Mouse (Mus musculus): Measurements from ENCODE around the gene Rabep2. TPM values are rescaled to one million over a fixed set of nuclear protein-coding genes. Genes with fewer than 3 reads are reported as not detected.
"Not testable (repeated sequence)": the region's sequence is repeated elsewhere in the genome, so short reads cannot be mapped to it uniquely, and the experiment has no call there.

Rabep2 gene
- 10 to 100 TPM; 42.2 to 43.2 TPM for total RNA-seq (2021)
- long read RNA-seq, experiment 1, partial matches to known transcripts: 1 of 6 reads
- long read RNA-seq, experiment 1, other reads (novel, unspliced or antisense): 4 of 6 reads
- long read RNA-seq, experiment 2, partial matches to known transcripts: 7 of 14 reads
- long read RNA-seq, experiment 2, other reads (novel, unspliced or antisense): 6 of 14 reads

- peak; percentile 97 to 98 for DNase-seq (ENCODE audit: low spot score in 2 of 2)
Observed at GRCm38 (mm10) chr7:126428631-126429502, at the start of gene Rabep2. Rabep2 (plus strand) TSS chr7:126428759.

DNA sequence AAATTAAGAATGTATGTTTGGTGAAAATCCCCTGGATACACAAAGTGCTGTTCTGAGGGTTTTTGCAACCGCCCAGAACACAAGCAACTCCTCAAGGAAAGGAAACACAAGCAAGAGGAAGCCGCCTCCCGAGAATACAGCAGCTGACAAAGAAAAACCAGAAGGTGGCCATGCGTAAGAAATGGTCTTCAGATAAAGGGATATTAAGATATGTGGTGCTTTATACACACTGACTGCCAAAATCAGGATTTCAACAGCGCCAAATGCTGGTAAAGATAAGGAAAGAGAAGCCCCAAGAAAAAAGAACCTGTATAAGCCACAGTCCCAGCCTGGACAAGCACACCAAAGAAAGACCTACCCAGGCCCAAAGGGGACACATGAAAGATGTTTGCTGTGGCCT, 45.0 kb upstream of the Rabep2 start:
- DNase-seq (ENCODE audit: low spot score in 2 of 2): no peak

DNA sequence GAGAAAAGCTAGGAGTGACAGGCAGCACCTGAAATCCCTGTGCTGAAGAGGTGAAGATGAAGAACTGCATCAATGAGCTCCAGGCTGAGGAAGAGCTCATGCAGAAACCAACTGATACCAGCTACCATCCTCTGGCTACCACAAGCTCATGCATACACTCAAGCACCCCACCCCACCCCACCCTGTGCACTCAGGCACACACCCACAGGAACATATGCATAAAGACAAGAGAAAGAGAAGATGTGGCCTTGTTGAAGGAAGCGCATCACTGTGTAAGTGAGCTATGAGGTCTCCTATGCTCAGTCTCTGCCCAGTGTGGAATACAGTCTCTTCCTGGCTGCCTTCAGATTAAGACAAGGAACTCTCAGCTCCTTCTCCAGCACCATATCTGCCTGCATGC, 40.4 kb upstream of the Rabep2 start:
- no peak for DNase-seq (ENCODE audit: low spot score in 2 of 2)

DNA sequence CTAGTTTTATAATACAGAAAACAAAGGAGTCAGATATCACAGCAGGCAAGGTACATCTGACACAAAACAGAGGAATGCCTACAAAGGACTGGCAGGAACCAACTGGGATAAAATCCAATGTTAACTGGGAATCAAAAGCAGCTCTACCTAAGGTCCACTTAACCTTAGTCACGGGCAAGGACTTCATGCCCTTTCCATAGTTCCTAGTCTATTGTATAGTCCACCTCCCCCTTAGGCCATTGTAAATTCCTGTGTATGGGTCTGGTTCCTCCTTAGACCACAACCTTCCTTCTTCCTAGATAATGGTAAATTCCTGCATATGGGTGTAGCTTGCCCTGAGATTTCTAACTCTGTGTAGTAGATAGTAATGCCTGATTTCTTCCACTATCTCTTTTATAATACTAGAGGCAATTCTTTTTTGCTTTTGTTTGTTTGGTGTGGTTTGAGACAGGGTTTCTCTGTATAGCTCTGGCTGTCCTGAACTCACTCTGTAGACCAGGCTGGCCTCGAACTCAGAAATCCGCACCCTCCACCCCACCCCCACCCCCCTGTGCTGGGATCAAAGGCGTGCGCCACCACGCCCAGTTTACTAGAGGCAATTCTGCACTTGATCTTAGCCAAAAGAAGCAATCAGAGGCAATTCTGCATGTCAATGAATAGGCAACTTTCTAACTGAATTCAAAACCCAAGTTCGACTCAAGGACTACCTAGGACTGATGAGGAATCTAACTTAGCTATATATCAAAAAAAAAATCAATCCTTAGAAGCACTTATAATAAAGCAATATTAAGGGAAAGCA, 36.3 kb upstream of the Rabep2 start:
- DNase-seq (ENCODE audit: low spot score in 2 of 2): not testable (repeated sequence)

GRCm38 (mm10) chr7:126396298-126397119, 32.0 kb upstream of the Rabep2 start, which contains the start of gene Nfatc2ip:
Nfatc2ip (minus strand) TSS chr7:126396737.
- DNase-seq (ENCODE audit: low spot score in 2 of 2): peak; percentile 87 to 95

GRCm38 (mm10) chr7:126397221-126397620, 31.3 kb upstream of the Rabep2 start:
- DNase-seq (ENCODE audit: low spot score in 2 of 2): no peak

DNA sequence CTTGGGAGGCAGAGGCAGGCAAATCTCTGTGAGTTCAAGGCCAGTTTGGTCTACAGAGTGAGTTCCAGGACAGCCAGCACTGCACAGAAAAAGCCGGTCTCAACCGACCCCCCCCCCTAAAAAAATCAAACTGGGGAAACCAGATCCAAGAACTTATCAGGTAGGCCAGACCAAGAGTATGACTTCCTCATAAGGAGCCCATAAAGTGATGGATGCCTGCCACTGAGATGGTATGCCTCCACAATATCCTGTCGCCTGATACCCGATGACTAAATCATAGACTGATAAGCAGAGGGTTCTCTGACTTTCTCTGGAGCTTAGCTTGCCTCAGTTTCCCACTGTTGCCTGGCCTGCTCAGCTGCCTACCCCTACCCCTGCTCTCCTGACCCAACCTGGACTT, 30.7 kb upstream of the Rabep2 start:
- no peak for DNase-seq (ENCODE audit: low spot score in 2 of 2)

DNA sequence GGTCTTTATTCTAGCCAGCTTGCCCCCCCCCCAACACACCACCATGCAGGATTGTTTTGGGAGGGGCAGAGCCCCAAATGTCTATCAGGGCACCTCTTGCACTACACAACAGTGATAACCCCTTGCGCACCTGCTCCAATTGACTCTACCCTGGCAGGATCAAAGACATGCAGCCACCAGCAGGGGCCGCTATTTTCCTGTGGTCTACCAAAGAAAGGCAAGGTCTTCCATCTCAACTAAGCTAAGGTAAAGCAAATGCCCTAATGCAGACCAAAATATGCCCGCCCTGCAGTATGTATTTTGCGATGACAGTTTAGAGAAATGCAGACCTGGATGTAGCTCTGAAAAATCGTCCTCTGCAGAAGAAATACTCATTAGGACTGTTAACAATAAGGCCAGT, 29.0 kb upstream of the Rabep2 start:
- peak; percentile 80 to 87 for DNase-seq (ENCODE audit: low spot score in 2 of 2)

GRCm38 (mm10) chr7:126402518-126402917, 26.0 kb upstream of the Rabep2 start:
- DNase-seq (ENCODE audit: low spot score in 2 of 2): not testable (repeated sequence)

DNA sequence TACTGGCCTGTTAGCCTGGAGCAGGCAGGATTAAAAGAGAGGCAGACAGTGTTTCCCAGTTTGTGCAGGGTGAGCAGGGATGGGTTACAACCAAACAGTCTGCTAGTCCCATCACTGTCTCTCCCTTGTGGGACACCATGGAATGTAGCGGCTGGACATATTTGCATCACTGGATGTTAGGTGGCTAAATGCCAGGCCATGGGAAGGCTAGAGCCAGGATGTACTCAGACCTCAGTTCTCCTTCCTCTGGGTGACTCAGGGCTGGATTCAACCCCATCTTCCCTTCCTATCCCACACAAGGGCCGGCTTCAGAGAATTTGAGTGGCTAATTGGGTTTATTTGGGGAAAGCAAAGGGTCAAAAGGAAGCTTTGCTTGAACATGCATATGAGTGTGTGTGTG, 19.9 kb upstream of the Rabep2 start:
- no peak for DNase-seq (ENCODE audit: low spot score in 2 of 2)

DNA sequence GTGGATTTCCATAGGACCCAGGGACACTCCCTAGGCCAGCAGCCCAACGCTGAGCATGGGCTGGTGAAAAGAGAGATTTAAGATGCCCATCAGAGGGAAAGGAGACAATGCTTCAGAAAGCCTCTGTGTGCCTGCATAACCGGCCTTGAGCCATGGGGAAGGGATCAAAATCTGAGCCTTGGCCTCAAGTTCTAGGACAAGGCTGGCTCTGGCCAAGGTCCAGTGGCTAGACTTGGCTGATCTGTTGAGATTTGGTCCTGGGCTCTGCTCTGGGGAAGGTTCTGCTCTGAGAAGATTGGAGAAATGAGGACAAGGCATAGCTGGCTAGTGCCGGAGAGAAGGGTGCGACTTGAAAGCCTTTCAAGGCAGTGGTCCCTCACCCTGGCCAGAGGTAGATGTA, 17.5 kb upstream of the Rabep2 start:
- no peak for DNase-seq (ENCODE audit: low spot score in 2 of 2)

GRCm38 (mm10) chr7:126414725-126415124, 13.8 kb upstream of the Rabep2 start, which contains the start of gene Cd19:
Cd19 (minus strand) TSS chr7:126414889.
- DNase-seq (ENCODE audit: low spot score in 2 of 2): no peak

DNA sequence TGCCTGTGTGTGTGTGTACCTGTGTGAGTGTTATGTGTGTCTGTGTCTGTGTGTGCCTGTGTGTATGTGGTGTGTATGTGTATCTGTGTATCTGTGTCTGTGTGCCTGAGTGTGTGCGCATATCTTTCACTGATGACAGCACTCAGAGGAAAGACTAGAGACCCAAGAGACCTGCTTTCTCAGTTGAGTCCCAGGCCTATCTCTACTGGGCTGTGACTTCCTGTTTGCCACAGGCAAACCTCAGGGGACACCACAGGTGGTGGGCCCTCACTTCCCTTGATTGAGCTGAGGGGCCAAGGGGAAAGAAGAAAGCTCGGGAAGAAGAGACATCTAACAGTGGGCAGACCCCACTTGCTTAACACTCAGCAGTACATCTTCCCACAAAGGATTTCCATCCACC, 11.9 kb upstream of the Rabep2 start:
- DNase-seq (ENCODE audit: low spot score in 2 of 2): no peak

DNA sequence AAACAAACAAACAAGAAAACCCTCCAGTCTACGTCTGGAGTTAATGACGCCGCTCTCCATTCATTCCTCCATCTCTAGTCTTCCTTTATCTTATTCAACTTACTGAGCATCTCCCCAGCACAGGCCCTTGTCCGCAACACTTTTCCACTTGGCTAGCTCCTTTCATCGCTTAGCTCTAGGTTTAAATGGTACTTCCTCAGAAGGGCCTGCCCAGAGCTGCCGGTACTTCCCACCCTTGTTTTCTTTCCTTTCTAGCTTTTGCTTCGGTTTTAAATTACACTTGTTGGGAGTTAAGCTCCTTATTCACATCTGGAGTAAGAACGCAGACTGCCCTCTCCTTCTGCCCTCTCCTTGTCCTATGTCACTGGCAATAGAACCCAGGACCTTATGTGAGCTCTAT, 11.5 kb upstream of the Rabep2 start:
- DNase-seq (ENCODE audit: low spot score in 2 of 2): no peak

- no peak for DNase-seq (ENCODE audit: low spot score in 2 of 2)
Observed at GRCm38 (mm10) chr7:126417606-126418005, 11.0 kb upstream of the Rabep2 start.

- no peak for DNase-seq (ENCODE audit: low spot score in 2 of 2)
Observed at GRCm38 (mm10) chr7:126418496-126418895, 10.1 kb upstream of the Rabep2 start.

DNA sequence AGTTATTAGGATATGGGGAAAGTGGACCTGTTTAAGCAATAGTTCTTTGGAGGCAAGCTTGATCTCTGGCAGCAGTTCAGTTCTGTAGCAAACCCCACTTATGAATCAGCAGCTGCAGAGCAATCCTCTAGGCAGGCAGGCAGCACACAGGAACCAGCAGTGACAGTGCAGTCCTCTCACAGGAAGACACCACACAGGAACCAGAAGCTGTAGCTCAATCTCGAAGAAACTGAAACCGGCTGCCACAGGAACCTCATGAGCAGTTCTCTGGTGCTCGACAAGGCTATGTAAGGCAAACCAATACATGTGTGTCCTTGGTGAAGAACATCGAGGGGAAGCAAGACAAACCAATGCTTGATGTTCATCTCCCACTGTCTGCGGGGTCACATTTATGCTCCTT, 6.8 kb upstream of the Rabep2 start:
- no peak for DNase-seq (ENCODE audit: low spot score in 2 of 2)

DNA sequence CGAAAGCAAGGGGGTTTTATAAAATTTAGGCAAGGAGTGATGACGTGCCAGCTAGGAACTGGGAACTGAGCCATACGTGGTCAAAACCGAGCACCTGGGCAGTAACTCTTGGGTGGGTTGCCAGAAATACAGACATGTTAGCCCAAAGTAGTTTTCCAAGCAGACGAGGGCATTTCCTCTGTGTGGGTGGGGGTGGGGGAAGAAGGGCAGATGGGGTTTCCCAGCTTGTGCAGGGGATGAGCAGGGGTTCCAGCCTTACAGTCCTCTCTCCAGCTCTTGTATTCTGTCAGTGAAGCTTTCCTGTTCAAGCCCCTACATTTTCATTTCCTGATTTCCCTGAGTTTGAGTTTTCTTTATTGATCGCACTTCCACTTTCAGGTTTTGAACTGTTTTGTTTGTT, 4.4 kb upstream of the Rabep2 start:
- DNase-seq (ENCODE audit: low spot score in 2 of 2): no peak

DNA sequence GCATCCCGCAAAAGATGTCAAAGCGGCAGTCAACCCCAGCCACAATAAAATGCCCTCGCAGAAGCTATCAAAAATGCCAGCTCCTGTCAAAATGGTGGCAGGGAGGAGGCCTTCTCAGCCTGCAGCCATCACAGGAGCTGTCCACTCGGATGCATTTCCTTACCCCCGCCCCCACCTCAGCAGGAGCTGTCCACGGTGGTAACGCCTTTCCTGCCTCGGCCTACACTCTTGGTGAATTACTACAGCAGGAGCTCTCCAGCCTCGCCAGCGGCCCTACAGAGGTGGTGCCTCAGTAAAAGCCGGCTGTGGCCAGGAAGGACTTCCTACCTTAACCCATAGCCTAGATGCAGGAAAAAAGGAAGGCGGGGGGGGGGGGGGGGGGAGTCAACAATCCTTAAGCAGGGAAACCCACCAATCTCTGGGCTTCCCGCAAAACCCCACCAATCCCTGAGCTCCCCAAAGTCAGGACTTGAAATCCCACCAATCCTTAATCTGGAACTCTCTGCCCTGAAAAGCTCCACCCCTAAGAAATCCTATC, 1.2 kb upstream of the Rabep2 start:
- no peak for DNase-seq (ENCODE audit: low spot score in 2 of 2)

- DNase-seq (ENCODE audit: low spot score in 2 of 2): no peak
Observed at GRCm38 (mm10) chr7:126428154-126428553, 405 bp upstream of the Rabep2 start.

GRCm38 (mm10) chr7:126429503-126429898, 942 bp downstream of the Rabep2 start:
- no peak for DNase-seq (ENCODE audit: low spot score in 2 of 2)
